Mouse (Mus musculus): ENCODE data around the gene Lsamp. TPM values are rescaled to one million over a fixed set of nuclear protein-coding genes. Genes with fewer than 3 reads are reported as not detected.

Lsamp gene
- polyA plus RNA-seq, 1 experiment from 2014 or later: 0.75 TPM

DNA sequence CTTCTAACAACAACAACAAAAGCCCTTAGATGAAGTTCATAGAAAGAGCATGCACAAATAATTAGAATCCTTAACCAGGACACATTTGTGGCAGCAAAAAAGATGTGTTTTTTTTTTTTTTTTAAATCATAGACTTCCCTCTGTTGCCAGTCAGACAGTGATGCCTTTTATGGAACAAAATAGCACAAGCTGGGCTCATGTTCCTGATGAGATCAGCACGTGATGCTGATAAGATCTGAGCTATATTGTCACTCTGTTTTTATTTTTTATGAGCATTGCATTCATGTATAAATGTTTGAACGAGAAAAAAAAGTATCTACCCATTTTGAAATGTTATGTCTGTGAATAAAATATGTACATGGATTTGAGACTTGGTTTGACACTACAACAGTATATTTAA lies 2118.0 kb downstream of the Lsamp start:
- no peak overlapping the region for H3K9ac ChIP-seq
- WGBS: 23% methylated on average over 2 of the region's 2 CpGs

DNA sequence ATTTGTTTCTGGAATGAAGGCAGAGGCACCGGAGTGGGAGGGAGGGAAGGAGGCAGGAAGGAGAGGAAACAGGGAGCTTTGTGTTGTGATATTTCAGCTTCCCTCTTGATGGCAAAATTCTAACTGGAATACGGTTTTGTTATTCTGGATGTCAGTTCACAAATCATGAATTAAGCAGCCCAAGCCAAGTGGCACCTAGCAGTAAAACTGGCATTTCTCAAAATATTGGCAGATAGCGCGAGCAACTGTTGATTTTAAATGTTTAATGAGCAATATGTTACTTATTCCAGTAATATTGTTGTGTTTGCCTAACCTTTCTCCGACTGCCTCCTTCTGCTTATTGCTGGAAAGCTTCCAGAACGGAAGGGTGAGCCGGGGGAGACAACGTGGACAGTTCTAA lies 2118.5 kb downstream of the Lsamp start:
- no peak overlapping the region for H3K27ac ChIP-seq
- H3K27me3 ChIP-seq: no peaks in the 10 kb centered on the region
- H3K4me3 ChIP-seq: no peak overlapping the region
- no peaks in the 10 kb centered on the region for H3K36me3 ChIP-seq
- 36% methylated on average over 8 of the region's 8 CpGs for whole genome bisulfite sequencing
- no peaks in the 10 kb centered on the region for H3K9me3 ChIP-seq
- ATAC-seq (ENCODE audit: borderline replicate concordance, extremely low read depth, low FRiP score, low TSS enrichment): no peak
- H3K9ac ChIP-seq: no peak overlapping the region
- no peak overlapping the region; the same call in 1 of the 2 replicates for H3K4me2 ChIP-seq
- H3K4me1 ChIP-seq: 0 out of 2 replicates have a peak, but pooled peaks cover 4% of the 10 kb centered on the region

More for the DNA sequence above, 2118.0 kb downstream of the Lsamp start:
- H3K36me3 ChIP-seq: no peaks in the 10 kb centered on the region
- no peaks in the 10 kb centered on the region for H3K27me3 ChIP-seq
- H3K27ac ChIP-seq: no peak overlapping the region
- H3K4me1 ChIP-seq: 0 out of 2 replicates have a peak, but pooled peaks cover 4% of the 10 kb centered on the region
- ATAC-seq (ENCODE audit: borderline replicate concordance, extremely low read depth, low FRiP score, low TSS enrichment): no peak
- H3K4me3 ChIP-seq: no peak overlapping the region
- H3K9me3 ChIP-seq: no peaks in the 10 kb centered on the region
- no peak overlapping the region for H3K4me2 ChIP-seq

DNA sequence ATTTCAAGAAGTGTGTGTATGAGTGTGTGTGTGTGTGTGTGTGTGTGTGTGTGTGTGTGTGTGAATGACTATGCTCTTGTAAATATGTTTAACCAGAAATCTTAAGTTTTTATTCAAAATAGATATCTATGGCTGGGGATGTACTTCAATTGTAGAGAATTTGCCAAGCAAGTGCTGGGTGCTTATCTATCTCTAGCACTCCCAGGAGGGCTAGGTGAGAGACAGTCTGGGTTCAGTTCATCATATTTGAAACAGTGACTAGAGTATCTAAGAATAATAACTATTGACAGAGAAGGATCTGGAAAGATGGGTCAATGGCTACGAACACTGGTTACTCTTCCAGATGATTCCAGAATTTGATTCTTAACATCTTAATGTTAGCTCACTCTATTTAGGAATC lies 2128.1 kb downstream of the Lsamp start:
- Histone ChIP-seq H3K4me2 (no peak overlapping the region), H3K36me3 (no peaks in the 10 kb centered on the region), H3K4me3 (no peak overlapping the region), H3K9me3 (no peaks in the 10 kb centered on the region), H3K27ac (no peak overlapping the region), H3K4me1 (no peaks in the 10 kb centered on the region), H3K9ac (no peak overlapping the region), H3K27me3 (no peaks in the 10 kb centered on the region)
- ATAC-seq (ENCODE audit: borderline replicate concordance, extremely low read depth, low FRiP score, low TSS enrichment): no peak
- WGBS: 88% methylated on average over 1 of the region's 1 CpGs

DNA sequence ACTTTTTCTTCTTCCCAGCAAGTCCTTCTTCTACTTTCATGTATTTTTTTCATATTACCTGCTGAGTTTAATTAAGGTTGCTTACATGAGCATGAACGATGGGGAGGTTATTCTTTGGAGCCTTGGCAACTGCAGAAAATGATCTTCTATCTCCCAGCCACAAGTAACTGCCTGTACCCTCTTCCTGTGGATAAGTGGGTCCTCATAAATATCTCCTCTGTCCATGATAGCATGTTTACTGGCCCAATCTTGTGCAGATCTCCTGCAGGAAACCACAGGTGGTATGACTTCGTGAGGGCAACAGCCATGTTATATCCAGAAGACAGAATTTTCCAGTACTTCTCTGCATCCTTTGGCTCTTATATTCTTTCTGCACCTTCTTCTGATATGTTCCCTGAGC lies 2129.1 kb downstream of the Lsamp start:
- H3K36me3 ChIP-seq: no peaks in the 10 kb centered on the region
- H3K9me3 ChIP-seq: no peaks in the 10 kb centered on the region
- H3K9ac ChIP-seq: no peak overlapping the region
- no peak overlapping the region for H3K27ac ChIP-seq
- no peaks in the 10 kb centered on the region for H3K27me3 ChIP-seq
- H3K4me2 ChIP-seq: no peak overlapping the region
- ATAC-seq (ENCODE audit: borderline replicate concordance, extremely low read depth, low FRiP score, low TSS enrichment): no peak
- no peaks in the 10 kb centered on the region for H3K4me1 ChIP-seq
- H3K4me3 ChIP-seq: no peak overlapping the region
- 80% methylated on average over 2 of the region's 2 CpGs for WGBS

DNA sequence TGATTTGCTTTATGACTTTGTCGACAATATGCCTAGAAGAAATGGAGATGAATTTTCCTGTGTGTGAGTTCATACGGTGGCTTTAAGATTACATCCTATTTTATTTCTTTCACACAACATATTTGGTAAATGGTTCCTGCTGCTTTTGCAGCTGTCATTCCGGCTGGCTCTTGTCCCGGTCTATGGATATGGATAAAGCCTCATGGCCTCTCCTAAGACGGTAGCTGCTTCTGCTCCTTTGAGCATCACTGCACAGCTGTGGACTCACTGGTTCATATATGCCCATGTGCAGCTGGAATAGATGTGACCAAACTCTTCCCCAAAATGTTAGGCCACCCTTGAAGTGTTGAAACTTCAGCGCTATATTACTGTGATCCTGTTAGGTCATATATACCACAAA lies 2137.6 kb downstream of the Lsamp start:
- Histone ChIP-seq H3K27ac (no peak overlapping the region), H3K9me3 (no peaks in the 10 kb centered on the region), H3K4me3 (no peak overlapping the region), H3K4me2 (no peak overlapping the region), H3K27me3 (no peaks in the 10 kb centered on the region), H3K36me3 (no peaks in the 10 kb centered on the region), H3K4me1 (no peaks in the 10 kb centered on the region), H3K9ac (no peak overlapping the region)
- ATAC-seq (ENCODE audit: borderline replicate concordance, extremely low read depth, low FRiP score, low TSS enrichment): no peak
- 74% methylated on average over 6 of the region's 6 CpGs for WGBS

DNA sequence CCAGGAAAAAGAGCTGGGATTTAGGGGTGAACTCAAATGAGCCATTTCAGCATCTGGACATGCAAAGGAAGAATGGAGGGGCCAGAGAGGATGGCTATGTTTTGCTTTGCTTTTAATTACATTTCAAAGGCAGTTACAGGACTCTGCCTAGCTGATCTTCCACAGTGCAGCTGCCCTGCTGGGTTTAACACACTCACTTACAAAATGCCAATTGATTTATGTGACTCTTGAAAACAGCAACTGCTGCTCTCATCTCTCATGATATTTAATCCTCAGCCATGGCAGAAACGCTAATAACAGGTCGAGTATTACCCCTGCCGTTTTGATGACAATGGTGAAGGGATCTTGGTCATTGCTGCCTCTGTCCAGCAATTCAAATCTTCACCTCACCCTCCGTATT lies 2139.7 kb downstream of the Lsamp start:
- Histone ChIP-seq H3K9ac (no peak overlapping the region), H3K27me3 (no peaks in the 10 kb centered on the region), H3K9me3 (no peaks in the 10 kb centered on the region), H3K4me3 (no peak overlapping the region), H3K36me3 (no peaks in the 10 kb centered on the region), H3K27ac (no peak overlapping the region), H3K4me2 (no peak overlapping the region), H3K4me1 (no peaks in the 10 kb centered on the region)
- WGBS: 58% methylated on average over 4 of the region's 4 CpGs
- no peak for ATAC-seq (ENCODE audit: borderline replicate concordance, extremely low read depth, low FRiP score, low TSS enrichment)

DNA sequence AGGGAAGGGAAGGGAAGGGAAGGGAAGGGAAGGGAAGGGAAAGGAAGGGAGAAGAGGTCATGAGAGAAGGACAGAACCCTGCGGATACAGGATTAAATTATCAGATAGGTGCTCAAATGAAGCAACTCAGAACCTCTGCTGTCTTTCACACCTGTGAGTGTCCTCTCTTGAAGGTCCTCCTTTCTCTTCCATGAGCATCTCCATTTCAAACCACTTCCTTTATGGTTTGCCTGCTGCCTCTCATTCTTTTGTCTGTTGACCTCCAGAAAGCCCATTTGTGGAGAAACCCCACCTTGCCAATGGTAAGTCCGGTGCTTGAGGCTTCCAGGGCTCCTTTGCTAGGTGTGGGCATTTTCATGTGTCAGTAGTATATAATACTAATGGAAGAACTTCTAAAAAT lies 2141.9 kb downstream of the Lsamp start:
- no peak overlapping the region for H3K27ac ChIP-seq
- no peak overlapping the region for H3K9ac ChIP-seq
- no peaks in the 10 kb centered on the region for H3K4me1 ChIP-seq
- no peak overlapping the region for H3K4me2 ChIP-seq
- no peak overlapping the region for H3K4me3 ChIP-seq
- WGBS: 75% methylated on average over 2 of the region's 2 CpGs
- ATAC-seq (ENCODE audit: borderline replicate concordance, extremely low read depth, low FRiP score, low TSS enrichment): no peak
- H3K9me3 ChIP-seq: no peaks in the 10 kb centered on the region
- H3K27me3 ChIP-seq: no peaks in the 10 kb centered on the region
- no peaks in the 10 kb centered on the region for H3K36me3 ChIP-seq

DNA sequence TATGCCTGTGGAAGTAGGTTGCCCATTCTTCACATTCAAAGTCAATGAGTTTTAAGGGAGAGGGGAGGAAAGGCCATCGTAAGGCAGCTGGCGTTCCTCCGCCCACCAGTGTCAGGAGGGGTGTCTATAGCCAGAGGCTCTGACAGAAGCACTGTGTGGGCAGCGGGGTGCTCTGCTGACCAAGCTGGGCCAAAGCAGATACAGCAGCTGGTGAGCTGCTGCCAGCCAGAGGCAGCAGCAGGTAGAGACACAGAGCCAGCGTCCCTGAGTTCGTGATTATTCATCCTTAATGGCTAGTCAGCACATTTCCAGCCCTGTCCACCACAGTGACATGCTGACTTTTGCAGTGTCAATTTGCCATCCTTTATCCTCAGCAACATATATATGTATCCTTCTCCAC lies 2163.0 kb downstream of the Lsamp start:
- no peak for ATAC-seq (ENCODE audit: borderline replicate concordance, extremely low read depth, low FRiP score, low TSS enrichment)
- no peaks in the 10 kb centered on the region for H3K4me1 ChIP-seq
- H3K27ac ChIP-seq: no peak overlapping the region
- 74% methylated on average over 6 of the region's 6 CpGs for WGBS
- H3K4me2 ChIP-seq: no peak overlapping the region
- no peak overlapping the region for H3K9ac ChIP-seq
- no peak overlapping the region for H3K4me3 ChIP-seq
- H3K27me3 ChIP-seq: no peaks in the 10 kb centered on the region
- no peaks in the 10 kb centered on the region for H3K9me3 ChIP-seq
- no peaks in the 10 kb centered on the region for H3K36me3 ChIP-seq

DNA sequence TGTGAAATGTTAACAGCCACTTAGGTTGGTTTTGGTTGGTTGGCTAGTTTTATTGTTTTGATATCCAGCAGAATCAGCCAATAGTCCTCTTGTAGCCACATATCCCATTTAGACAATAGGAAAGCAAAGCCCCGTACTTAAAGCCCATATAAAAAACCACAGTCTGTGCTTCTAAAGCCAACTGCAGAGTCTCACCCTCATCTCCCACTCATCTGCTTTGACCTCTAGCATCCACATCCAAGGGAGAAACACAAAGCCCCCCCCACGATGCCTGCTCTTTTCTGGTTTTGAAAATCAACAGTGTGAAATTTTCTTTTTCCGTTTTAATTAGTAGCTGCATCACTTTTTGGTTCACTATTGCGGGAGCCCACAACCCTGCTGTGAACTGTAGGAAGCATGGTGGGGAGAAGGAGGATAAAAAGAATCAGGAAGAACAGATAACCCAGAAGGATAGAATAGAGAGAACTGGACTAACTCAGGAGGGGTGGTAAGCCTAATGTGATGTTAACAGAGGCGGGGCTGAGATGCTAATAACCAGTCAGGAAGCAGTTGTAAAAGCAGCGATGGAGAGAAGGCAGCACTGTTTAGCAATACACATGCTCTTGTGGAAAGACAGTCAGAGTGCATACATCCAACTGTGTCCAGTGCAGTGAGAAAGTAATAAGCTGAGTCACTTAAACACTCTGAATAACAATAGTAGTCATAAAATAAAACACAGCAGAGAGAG lies 2165.2 kb downstream of the Lsamp start:
- WGBS: 73% methylated on average over 6 of the region's 6 CpGs
- no peak for ATAC-seq (ENCODE audit: borderline replicate concordance, extremely low read depth, low FRiP score, low TSS enrichment)
- 0 out of 2 replicates have a peak, but pooled peaks cover 3% of the 10 kb centered on the region for H3K4me1 ChIP-seq
- no peaks in the 10 kb centered on the region for H3K27me3 ChIP-seq
- H3K4me2 ChIP-seq: no peak overlapping the region
- H3K4me3 ChIP-seq: no peak overlapping the region
- no peak overlapping the region for H3K9ac ChIP-seq
- no peaks in the 10 kb centered on the region for H3K9me3 ChIP-seq
- no peaks in the 10 kb centered on the region for H3K36me3 ChIP-seq
- no peak overlapping the region for H3K27ac ChIP-seq

DNA sequence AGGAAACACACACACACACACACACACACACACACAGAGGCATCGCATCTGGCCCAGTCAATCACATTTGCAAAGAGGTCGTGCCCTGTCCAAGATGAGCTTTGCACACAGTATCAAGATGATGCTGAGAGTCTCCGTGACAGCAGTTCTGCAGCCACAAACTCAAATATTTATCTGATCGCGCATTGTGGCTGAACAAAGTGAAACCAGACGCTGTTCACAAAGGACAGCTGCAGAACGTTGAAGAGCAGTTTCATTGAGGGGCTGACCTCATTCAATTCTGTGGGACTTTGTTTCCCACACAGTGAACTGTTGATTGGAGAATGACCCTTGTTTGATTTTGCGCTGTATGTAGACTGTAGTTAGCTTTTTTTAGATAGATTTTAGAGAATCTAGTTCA lies 2168.5 kb downstream of the Lsamp start:
- Histone ChIP-seq H3K27ac (no peak overlapping the region), H3K4me1 (0 out of 2 replicates have a peak, but pooled peaks cover 3% of the 10 kb centered on the region), H3K4me3 (0 out of 2 replicates have a peak overlapping the region, but pooled peaks have one; percentile 1), H3K4me2 (peak overlapping the region; percentile 35), H3K27me3 (no peaks in the 10 kb centered on the region), H3K9me3 (no peaks in the 10 kb centered on the region), H3K9ac (no peak overlapping the region), H3K36me3 (no peaks in the 10 kb centered on the region)
- ATAC-seq (ENCODE audit: borderline replicate concordance, extremely low read depth, low FRiP score, low TSS enrichment): no peak; the same call in 1 of the 2 replicates
- WGBS: 14% methylated on average over 8 of the region's 8 CpGs

DNA sequence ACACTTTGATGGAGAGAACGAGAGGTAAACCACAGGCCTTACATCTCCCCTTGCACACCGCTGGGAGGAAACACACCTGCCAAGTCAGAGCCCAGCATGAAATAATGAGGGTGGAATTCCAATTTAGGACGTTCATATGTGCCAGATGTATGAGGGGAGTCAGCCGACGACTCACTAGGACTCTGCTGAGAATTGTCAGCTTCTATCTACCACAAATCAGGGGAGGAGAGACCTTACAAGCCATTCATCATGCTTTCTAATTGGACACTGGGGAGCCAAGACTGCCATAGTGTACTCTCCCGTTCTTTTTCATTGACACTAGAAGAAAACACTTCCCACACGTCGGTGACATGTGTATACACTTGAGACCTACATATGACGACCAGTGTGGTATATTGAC lies 2173.7 kb downstream of the Lsamp start:
- Histone ChIP-seq H3K4me2 (no peak overlapping the region), H3K36me3 (no peaks in the 10 kb centered on the region), H3K27me3 (no peaks in the 10 kb centered on the region), H3K27ac (no peak overlapping the region), H3K4me3 (no peak overlapping the region), H3K9ac (no peak overlapping the region), H3K9me3 (no peaks in the 10 kb centered on the region), H3K4me1 (no peaks in the 10 kb centered on the region)
- WGBS: 64% methylated on average over 9 of the region's 9 CpGs
- no peak for ATAC-seq (ENCODE audit: borderline replicate concordance, extremely low read depth, low FRiP score, low TSS enrichment)

DNA sequence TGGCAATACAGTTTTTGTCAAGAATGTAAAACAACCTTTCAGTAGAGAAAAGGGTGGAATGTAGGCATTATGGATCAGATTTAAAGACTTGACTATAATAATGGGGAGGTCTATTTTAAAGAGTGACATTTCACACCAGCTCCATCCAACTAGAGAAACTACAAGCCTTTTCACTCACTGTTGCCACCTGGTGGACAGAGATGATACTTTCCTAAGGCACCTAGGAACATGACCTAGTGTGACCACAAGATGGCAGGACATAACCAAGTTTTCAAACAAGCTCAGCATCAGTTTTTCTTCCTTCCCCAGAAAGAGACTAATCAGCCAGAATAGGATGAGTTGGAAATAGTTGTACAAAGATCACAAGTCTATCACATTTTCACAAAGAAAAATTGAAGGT lies 2180.8 kb downstream of the Lsamp start:
- Histone ChIP-seq H3K9me3 (no peaks in the 10 kb centered on the region), H3K27ac (no peak overlapping the region), H3K4me2 (no peak overlapping the region), H3K27me3 (no peaks in the 10 kb centered on the region), H3K4me1 (no peaks in the 10 kb centered on the region), H3K9ac (no peak overlapping the region), H3K4me3 (no peak overlapping the region), H3K36me3 (no peaks in the 10 kb centered on the region)
- ATAC-seq (ENCODE audit: borderline replicate concordance, extremely low read depth, low FRiP score, low TSS enrichment): no peak

DNA sequence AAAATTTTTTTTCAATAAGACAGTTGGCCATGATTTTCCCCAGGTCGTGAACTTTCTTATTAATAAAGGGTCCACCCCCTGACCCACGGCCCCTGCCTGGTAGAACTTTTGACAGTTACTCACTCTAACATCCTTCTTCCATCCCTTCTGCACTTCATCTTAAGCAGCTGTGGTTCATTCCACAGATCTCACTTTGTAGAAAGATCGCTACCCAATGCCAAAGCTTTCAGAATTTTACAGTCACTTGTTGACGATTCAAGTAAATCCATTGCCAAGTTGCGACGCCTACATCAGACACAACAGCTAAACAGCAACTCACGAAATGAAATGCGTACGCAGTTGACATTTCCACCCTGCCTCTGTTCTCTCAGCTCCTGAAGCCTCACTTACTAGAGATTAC lies 2184.1 kb downstream of the Lsamp start:
- no peak overlapping the region for H3K9ac ChIP-seq
- no peaks in the 10 kb centered on the region for H3K9me3 ChIP-seq
- no peak overlapping the region for H3K27ac ChIP-seq
- no peaks in the 10 kb centered on the region for H3K36me3 ChIP-seq
- H3K4me1 ChIP-seq: no peaks in the 10 kb centered on the region
- H3K4me2 ChIP-seq: no peak overlapping the region
- H3K4me3 ChIP-seq: no peak overlapping the region
- 69% methylated on average over 9 of the region's 9 CpGs for whole genome bisulfite sequencing
- no peaks in the 10 kb centered on the region for H3K27me3 ChIP-seq
- ATAC-seq (ENCODE audit: borderline replicate concordance, extremely low read depth, low FRiP score, low TSS enrichment): no peak
